Mouse (Mus musculus): ENCODE results near the gene Mrpl10.
A peak's percentile ranks its signal among the peaks of the same experiment; 100 is the strongest.

Gene Mrpl10

DNA sequence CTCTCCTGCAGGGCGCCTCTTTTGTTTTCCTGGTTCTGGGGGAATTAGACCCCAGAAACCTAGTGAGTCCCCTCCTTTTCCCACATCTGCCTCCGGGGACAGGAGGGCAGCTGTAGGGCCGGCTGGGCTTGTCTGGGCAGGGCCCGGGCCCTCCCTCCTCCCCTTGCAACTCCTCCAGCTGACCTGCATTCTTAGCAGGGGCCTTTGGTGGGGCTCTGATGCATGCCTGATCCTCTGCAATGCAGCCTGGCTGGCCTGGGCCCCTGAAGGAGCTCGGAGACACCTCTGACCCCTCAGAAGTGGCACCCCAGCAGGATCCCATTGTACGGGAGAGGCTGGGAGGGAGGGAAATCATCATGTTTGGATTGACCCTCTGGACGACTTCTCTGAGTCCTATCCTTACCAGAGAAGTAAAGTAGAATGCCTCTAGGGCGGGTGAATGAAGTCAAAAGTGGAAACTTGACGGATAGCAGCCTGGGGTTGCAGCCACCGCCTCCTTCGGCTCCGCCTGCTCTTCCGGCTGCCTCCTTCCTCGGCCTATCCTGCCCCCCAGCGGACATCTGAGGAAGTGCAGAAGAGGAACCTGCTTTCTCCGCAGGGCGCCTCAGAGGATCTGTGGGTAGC, 15.5 kb upstream of the Mrpl10 start:
- peak; percentile 72 to 79 for DNase-seq (ENCODE audit: low read depth in 1 of 2, low spot score in 2 of 2)

DNA sequence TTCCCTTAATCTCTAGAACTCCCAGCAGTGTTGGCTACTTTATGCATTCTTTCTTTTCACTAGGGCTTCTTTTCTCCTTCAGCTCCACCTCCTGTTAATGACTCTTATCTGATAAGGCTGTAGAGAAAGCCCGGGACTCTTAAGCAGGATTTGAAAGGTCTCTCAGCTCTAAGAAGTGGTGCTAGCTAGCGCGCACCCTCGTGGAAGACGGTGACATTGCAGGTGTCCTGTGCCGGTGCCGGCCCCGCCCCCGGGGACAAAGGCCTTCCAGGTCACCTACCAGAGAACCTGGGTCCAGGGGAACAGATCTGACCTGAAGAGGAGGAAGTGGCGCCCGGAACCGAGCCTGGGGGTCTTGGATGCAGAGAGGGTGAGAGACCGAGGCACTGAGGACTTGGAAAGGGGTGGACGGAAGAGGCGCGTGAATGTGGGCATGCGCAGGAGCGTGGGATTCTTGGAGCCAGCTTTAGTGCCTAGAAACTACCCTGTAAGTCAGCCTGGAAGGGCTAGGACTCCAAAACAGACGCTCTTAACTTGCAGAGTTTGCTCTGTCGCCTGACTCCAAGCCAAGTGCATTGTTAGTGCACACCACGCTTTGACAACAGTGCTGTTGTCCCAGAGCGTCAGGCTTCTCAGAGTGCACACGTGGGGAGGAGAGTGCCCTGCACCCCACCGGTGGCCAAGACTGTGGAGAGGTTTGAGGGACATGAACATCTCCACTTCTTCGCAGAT, 11.5 kb upstream of the Mrpl10 start, which contains the start of gene Scrn2:
Scrn2 (plus strand) TSS at position 253 of the 732 bp plus-strand sequence.
- peak; percentile 48 to 79 for DNase-seq (ENCODE audit: low read depth in 1 of 2, low spot score in 2 of 2)

DNA sequence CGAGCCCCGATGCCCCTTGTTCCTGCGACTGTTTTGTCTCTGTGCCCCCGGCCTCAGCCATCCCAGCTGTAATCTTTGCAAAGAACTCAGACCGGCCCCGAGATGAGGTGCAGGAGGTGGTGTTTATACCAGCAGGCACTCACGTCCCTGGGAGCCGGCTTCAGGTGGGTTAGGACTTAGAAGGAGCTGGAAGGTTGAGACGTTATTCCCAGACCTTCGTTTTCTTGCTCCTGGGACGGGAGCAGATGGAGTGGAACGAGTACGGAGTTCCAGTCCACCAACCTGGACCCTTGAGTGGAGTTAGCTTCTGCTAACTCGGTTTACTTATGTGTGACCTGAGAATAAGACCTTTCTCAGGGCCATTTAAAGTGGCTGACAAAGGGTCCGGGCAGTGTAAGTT, 10.9 kb upstream of the Mrpl10 start:
- no peak for DNase-seq (ENCODE audit: low read depth in 1 of 2, low spot score in 2 of 2)

GRCm38 (mm10) chr11:97031977-97032376, 9.4 kb upstream of the Mrpl10 start:
- no peak for DNase-seq (ENCODE audit: low read depth in 1 of 2, low spot score in 2 of 2)

DNA sequence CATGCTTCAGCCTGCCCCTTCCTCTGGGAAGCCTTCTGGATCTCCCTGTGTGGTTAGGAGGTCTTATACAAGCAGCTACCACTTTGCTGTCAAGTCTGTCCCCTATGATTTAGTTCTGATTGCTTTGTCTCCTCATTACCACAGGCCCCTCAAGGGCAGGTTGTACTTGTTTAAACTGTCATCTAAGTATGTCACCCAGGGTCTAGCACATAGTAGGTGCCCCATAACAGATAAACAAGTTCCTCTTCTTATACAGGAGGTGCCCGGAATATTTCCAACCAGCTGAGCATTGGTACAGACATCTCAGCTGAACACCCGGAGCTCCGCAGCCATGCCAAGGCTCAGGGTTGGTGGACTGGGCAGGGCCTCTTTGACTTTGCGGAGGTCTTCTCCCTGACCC, 8.9 kb upstream of the Mrpl10 start:
- DNase-seq (ENCODE audit: low read depth in 1 of 2, low spot score in 2 of 2), result no peak

DNA sequence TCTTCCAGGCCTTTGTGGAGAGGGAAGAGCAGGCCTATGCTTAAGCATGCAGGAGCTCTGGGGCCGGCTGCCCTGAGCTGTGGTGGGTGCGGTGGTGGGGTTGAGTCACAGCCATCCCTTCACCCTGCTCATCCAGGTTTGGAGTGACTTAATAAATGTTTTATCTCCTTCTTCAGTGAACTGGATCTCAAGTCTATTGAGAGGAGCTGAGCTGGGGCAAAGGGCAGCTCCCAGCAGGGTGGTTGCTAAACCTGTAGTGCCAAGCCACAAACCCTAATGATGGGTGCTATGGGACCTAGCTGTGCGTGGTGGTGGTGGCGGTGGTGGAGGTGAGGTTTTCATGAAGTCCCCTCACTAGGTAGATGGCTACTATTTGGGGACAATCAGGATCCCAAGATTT, 7.6 kb upstream of the Mrpl10 start:
- no peak for DNase-seq (ENCODE audit: low read depth in 1 of 2, low spot score in 2 of 2)

DNA sequence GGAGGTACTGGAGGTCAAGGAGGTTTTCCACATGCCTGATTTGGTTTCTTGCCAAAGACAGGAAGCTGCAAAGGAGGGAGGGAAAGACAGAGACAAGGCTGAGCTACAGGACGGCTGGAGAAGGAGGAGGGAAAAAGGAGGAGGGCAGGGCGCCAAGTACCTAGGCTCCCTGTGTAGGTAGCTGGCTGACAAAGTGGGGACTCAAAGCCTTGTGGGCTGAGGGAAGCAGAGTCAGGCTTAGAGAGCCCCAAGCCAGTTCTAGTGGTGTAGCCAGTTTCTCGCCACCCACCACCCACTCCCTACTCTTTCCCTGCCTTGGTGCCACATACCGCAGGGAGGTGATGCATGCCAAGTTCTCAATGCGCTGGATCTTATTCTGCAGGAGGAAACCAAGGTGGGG, 5.2 kb upstream of the Mrpl10 start:
- DNase-seq (ENCODE audit: low read depth in 1 of 2, low spot score in 2 of 2), result no peak

DNA sequence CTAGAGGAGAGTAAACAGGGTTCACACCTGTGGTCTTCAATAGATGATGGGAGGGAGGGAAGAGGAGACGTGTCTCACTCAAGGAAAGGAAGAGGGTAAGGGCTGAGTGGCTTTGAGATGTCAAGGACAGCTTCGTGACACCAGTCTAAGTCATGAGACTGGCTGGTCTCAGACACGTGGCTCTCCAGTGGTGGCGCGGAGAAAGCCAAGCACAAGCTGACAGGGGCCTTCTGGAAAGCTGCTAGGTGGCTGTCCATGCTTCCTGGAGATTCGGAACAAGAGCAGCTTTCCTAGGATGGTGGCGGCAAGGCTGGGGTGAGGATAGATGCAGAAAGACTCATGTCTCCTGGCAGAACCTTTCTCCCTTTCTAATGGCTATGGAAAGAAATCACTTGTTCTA, 2.5 kb upstream of the Mrpl10 start:
- no peak for DNase-seq (ENCODE audit: low read depth in 1 of 2, low spot score in 2 of 2)

GRCm38 (mm10) chr11:97040301-97041021, 899 bp upstream of the Mrpl10 start:
- DNase-seq (ENCODE audit: low read depth in 1 of 2, low spot score in 2 of 2), result no peak

DNA sequence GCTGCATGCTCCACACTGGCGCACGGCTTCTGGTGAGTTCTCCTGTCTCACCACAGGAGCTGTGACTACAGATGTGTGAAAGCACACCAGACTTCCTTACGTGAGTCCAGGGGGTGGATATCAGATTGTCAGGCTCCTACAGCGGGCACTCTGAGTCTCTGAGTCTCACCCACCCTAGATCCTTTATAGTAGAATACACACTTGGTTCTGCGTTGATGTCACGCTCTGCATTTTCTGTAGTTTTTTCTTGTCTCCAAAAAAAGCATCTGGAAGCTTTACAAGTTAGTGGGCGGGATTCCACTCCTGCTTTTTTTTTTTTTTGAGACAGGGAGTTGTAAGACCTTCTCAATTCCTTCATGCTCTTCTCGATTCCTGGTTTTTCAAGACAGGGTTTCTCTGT, 3.5 kb downstream of the Mrpl10 start:
- no peak for DNase-seq (ENCODE audit: low read depth in 1 of 2, low spot score in 2 of 2)

GRCm38 (mm10) chr11:97045861-97046260, 4.5 kb downstream of the Mrpl10 start:
- no peak for DNase-seq (ENCODE audit: low read depth in 1 of 2, low spot score in 2 of 2)

DNA sequence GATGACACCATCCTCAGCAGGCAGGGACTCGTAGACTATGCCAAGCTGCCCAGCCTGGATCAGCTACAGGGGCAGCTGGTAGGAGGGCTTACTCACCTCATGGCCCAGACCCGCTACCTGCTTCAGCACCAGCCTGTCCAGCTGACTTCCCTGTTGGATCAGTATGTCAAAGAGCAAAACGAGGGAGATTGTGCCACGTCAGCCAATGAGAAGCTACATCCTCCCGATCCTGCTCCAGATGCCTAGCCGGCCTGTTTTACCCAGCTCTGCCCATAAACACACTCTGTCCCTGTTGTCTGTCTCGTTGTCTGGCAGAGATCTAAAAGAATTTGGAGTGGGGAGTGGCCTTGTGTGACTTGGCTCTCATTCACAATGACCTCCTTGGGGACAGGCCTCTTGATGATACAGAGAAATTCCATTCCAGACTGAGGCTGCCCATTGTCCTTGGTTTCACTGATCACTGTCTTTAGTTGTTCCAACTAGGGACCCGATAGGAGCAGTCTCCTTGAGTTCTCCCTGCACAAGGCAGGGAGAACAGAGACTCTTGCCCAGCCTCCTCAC, 6.8 kb downstream of the Mrpl10 start:
- no peak for DNase-seq (ENCODE audit: low read depth in 1 of 2, low spot score in 2 of 2)

GRCm38 (mm10) chr11:97049492-97050085, 8.2 kb downstream of the Mrpl10 start:
- DNase-seq (ENCODE audit: low read depth in 1 of 2, low spot score in 2 of 2), result no peak

GRCm38 (mm10) chr11:97050216-97050943, 9.0 kb downstream of the Mrpl10 start, which contains the start of gene Osbpl7:
TSS of gene Osbpl7 (plus strand) at chr11:97050628.
- no peak for DNase-seq (ENCODE audit: low read depth in 1 of 2, low spot score in 2 of 2)

GRCm38 (mm10) chr11:97050944-97051586, 9.7 kb downstream of the Mrpl10 start:
- DNase-seq (ENCODE audit: low read depth in 1 of 2, low spot score in 2 of 2), result no peak

DNA sequence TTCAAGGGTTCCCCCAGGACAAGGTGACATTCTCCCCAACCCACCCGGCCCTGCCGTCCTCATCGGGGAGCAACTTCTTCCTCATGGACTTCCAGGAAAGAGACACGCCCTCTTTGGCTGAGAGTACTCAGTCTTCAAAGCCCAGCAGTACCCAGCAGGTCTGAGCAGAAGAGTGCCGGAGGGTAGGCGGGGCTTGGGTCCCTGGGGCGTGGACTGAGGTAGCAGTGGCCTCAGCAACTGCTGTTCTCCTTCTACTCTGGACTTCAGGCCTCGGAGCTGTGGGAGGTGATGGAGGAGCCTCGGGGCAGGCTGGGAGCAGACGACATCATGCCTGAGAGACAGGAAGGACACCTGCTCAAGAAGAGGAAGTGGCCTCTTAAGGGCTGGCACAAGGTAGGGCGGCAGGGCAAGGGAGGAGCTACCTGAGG, 10.9 kb downstream of the Mrpl10 start:
- DNase-seq (ENCODE audit: low read depth in 1 of 2, low spot score in 2 of 2), result no peak

- no peak for DNase-seq (ENCODE audit: low read depth in 1 of 2, low spot score in 2 of 2)
These were observed 22.0 kb downstream of the Mrpl10 start for GRCm38 (mm10) chr11:97063274-97063920.

DNA sequence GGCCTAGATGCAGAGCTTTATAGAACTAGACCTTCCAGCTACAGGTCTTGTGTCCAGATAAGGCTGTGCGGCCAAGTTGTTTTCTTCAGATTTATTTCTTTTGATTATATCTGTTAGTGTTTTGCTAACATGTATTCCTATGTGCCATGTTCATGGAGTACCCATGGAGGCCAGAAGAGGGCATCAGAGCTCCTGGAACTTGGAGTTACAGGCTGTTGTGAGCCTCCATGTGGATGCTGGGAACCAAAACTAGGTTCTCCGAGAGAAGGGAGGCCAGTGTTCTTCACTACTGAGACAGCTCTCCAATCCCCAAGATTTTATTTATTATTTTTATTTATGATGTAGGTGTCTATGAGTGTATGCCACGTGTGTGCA, 22.5 kb downstream of the Mrpl10 start:
- no peak for DNase-seq (ENCODE audit: low read depth in 1 of 2, low spot score in 2 of 2)

DNA sequence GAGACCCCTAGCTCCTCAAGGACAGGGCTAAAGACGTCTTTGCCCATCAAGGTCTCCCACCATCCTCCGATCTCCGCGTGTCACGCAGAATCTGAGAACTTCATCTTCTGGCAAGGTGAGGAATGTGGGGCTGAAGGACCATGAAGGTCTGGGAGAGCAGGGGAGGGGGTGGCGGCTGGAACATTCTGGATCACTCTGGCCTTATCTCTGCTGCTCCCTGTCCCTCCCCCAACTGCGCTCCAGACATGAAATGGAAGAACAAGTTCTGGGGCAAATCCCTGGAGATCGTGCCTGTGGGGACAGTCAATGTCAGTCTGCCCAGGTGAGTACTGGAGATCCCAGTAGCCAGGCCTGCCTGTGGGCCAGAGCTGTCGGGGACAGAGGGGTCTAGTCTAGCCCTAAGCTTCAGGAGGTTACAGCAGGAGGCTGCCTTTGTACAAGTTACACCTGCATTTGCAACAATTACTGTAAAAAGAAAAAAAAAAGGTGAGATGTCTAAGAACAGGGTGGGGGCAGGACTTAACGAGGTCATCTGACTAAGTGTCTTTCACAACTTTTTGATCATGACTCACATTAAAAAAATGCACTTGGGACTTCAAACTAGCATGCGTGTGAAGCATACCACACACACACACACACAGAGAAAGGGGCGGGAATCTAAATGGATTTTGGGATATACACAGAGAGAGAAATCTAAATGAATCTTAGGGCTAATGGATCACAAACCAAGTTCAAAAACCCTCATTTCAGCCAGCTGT, 24.4 kb downstream of the Mrpl10 start:
- no peak for DNase-seq (ENCODE audit: low read depth in 1 of 2, low spot score in 2 of 2)

Data from monocyte, adult 2 months (primary cell).